Comparison of ENCODE assay signal across 12 mouse cellular contexts in the genomic region with DNA sequence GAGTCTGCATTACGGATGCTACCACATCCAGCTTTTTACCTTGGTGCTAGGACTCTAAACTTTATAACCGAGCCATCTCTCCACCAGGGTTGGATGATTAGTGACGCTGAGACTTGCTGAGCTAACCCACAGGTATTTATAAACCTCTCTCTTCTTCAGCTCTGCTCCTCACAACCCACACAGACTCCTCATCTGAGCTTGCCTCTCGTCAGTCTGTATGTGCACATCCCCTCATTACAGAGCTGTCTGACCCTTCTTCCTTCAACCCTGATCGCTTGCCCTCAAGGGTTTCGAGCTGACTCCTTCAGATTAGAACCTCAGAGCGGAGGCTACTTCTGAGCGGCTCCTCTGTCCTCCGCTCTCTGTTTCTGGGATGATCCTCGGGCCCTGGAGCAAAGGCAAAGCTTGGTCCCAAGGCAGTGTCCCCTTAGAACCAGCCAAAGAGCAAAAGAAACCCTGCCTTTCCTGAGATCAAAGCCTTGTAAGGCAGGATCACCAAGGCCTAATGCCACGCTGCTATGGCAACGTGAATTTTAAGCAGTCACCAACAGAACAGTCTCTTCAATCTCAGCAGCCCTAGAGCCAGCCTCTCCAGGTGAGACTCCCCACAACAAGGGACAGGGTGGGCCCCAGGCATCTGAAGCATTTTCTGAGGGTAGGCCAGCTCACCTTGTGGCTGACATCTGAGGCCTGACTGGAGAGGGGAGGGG.
A peak's percentile ranks its signal among the peaks of the same experiment; 100 is the strongest.
DNase-seq lines count a peak whose midpoint lies in the region; ATAC-seq lines count a peak whose summit lies in the region.
"Had no signal": no experiment of that assay in that cellular context is flagged by ENCODE, and none has a peak within 500 bp of the region (broad histone marks: within the 10 kb centered on the region; RNA-seq: fewer than 3 reads in every experiment).

No protein-coding gene starts in this region.

- no peak overlapping the region for H3K4me3 ChIP-seq in kidney, embryonic 16.5 days (ENCODE audit: low read length)
- no peak overlapping the region for H3K4me3 ChIP-seq in embryonic facial prominence, embryonic 11.5 days (ENCODE audit: low read depth, low read length)
- H3K4me3 ChIP-seq in hindbrain, embryonic 15.5 days, result no peak overlapping the region
- no peak overlapping the region for H3K4me3 ChIP-seq in neural tube, embryonic 13.5 days
- H3K4me3 ChIP-seq: embryonic facial prominence, embryonic 12.5 days had no signal

- intact Hi-C loops in left cerebral cortex, postnatal 36 days (cut with DNase I), result no loop called here

- H3K36me3 ChIP-seq in kidney, embryonic 16.5 days (ENCODE audit: insufficient read depth, low read length), result no peaks in the 10 kb centered on the region
- no peaks in the 10 kb centered on the region for H3K36me3 ChIP-seq in embryonic facial prominence, embryonic 11.5 days (replicated peaks; ENCODE audit: control insufficient read depth, insufficient read depth, low read depth, low read length)
- no peaks in the 10 kb centered on the region for H3K36me3 ChIP-seq in hindbrain, embryonic 15.5 days
- no peaks in the 10 kb centered on the region for H3K36me3 ChIP-seq in neural tube, embryonic 13.5 days
- H3K36me3 ChIP-seq: embryonic facial prominence, embryonic 12.5 days had no signal

- no peak for ATAC-seq in kidney, embryonic 16.5 days (ENCODE audit: low FRiP score, low TSS enrichment)
- ATAC-seq in embryonic facial prominence, embryonic 11.5 days (replicated peaks; ENCODE audit: insufficient number of reproducible peaks, low FRiP score, low TSS enrichment, low read depth), result peak; percentile 48; the same call in 1 of the 2 replicates
- peak; percentile 84 for ATAC-seq in hindbrain, embryonic 15.5 days (ENCODE audit: low FRiP score, low read depth)
- peak; percentile 52; the same call in 1 of the 2 replicates for ATAC-seq in neural tube, embryonic 13.5 days (ENCODE audit: low read depth)
- ATAC-seq: lung, postnatal 0 days had no signal

- no peaks in the 10 kb centered on the region for H3K27me3 ChIP-seq in kidney, embryonic 16.5 days (ENCODE audit: insufficient read depth, low read length)
- H3K27me3 ChIP-seq in embryonic facial prominence, embryonic 11.5 days (ENCODE audit: control insufficient read depth, insufficient read depth, low read length), result no peaks in the 10 kb centered on the region
- H3K27me3 ChIP-seq in hindbrain, embryonic 15.5 days, result no peaks in the 10 kb centered on the region
- no peaks in the 10 kb centered on the region for H3K27me3 ChIP-seq in neural tube, embryonic 13.5 days
- H3K27me3 ChIP-seq: embryonic facial prominence, embryonic 12.5 days had no signal

- H3K27ac ChIP-seq in kidney, embryonic 16.5 days (ENCODE audit: low read length), result no peak overlapping the region
- H3K27ac ChIP-seq in embryonic facial prominence, embryonic 11.5 days (replicated peaks; ENCODE audit: low read depth, low read length), result no peak overlapping the region
- peak overlapping the region; percentile 14 for H3K27ac ChIP-seq in hindbrain, embryonic 15.5 days (replicated peaks)
- H3K27ac ChIP-seq in neural tube, embryonic 13.5 days (replicated peaks), result peak overlapping the region; percentile 23; the same call in 1 of the 2 replicates
- H3K27ac ChIP-seq: embryonic facial prominence, embryonic 12.5 days had no signal

- no peaks in the 10 kb centered on the region for H3K4me1 ChIP-seq in kidney, embryonic 16.5 days (ENCODE audit: insufficient read depth, low read length)
- no peaks in the 10 kb centered on the region for H3K4me1 ChIP-seq in embryonic facial prominence, embryonic 11.5 days (ENCODE audit: control insufficient read depth, insufficient read depth, low read length)
- H3K4me1 ChIP-seq in hindbrain, embryonic 15.5 days (replicated peaks), result peaks cover 12% of the 10 kb centered on the region
- H3K4me1 ChIP-seq in neural tube, embryonic 13.5 days (replicated peaks), result peaks cover 14% of the 10 kb centered on the region

- DNase-seq in kidney, postnatal 36 days, result no peak
- peak; percentile 29 for DNase-seq in embryonic facial prominence, embryonic 11.5 days (ENCODE audit: low spot score)
- DNase-seq in heart, postnatal 4 days, result no peak
- no peak for DNase-seq in left cerebral cortex, postnatal 36 days (ENCODE audit: low spot score in 2 of 2)
- no peak for DNase-seq in spleen, postnatal 4 days (ENCODE audit: low spot score in 2 of 2)
- DNase-seq: heart, postnatal 14 days; liver had no signal

- no peaks in the 10 kb centered on the region for H3K9me3 ChIP-seq in kidney, embryonic 16.5 days (ENCODE audit: low read length)
- no peaks in the 10 kb centered on the region for H3K9me3 ChIP-seq in embryonic facial prominence, embryonic 11.5 days (replicated peaks; ENCODE audit: control insufficient read depth, low read length)
- H3K9me3 ChIP-seq in hindbrain, embryonic 15.5 days, result no peaks in the 10 kb centered on the region
- H3K9me3 ChIP-seq in neural tube, embryonic 13.5 days, result no peaks in the 10 kb centered on the region
- H3K9me3 ChIP-seq: embryonic facial prominence, embryonic 12.5 days had no signal

- 57% methylated on average over 12 of the region's 12 CpGs for WGBS in kidney, embryonic 16.5 days
- 42% methylated on average over 12 of the region's 12 CpGs for WGBS in embryonic facial prominence, embryonic 11.5 days
- WGBS in hindbrain, embryonic 15.5 days, result 39% methylated on average over 12 of the region's 12 CpGs
- WGBS in neural tube, embryonic 13.5 days, result 41% methylated on average over 12 of the region's 12 CpGs

- 0 out of 2 replicates have a peak overlapping the region, but pooled peaks have one; percentile 11 for H3K9ac ChIP-seq in kidney, embryonic 16.5 days (replicated peaks; ENCODE audit: low read length)
- no peak overlapping the region for H3K9ac ChIP-seq in embryonic facial prominence, embryonic 11.5 days (replicated peaks; ENCODE audit: low read length)
- no peak overlapping the region for H3K9ac ChIP-seq in hindbrain, embryonic 15.5 days
- no peak overlapping the region; the same call in 1 of the 2 replicates for H3K9ac ChIP-seq in neural tube, embryonic 13.5 days
- H3K9ac ChIP-seq: embryonic facial prominence, embryonic 12.5 days had no signal

- H3K4me2 ChIP-seq in kidney, embryonic 16.5 days (replicated peaks; ENCODE audit: low read depth, low read length), result no peak overlapping the region
- H3K4me2 ChIP-seq in embryonic facial prominence, embryonic 11.5 days (ENCODE audit: low read depth, low read length), result no peak overlapping the region
- no peak overlapping the region for H3K4me2 ChIP-seq in hindbrain, embryonic 15.5 days
- H3K4me2 ChIP-seq in neural tube, embryonic 13.5 days, result no peak overlapping the region
- H3K4me2 ChIP-seq: embryonic facial prominence, embryonic 12.5 days had no signal

Comparison
In these comparisons a context has a peak if more than half of its experiments do, and no peak if none do; other contexts are left out.
1. H3K27ac ChIP-seq: peak in hindbrain, embryonic 15.5 days (single experiment) and neural tube, embryonic 13.5 days (single experiment); none in kidney, embryonic 16.5 days (single experiment) and embryonic facial prominence, embryonic 11.5 days (single experiment).